Mouse (Mus musculus): ENCODE measurements around the gene Tagln.

The Tagln gene

GRCm38 (mm10) chr9:45935628-45936210, at the start of gene Tagln:
Gene Tagln (minus strand): TSS chr9:45936058.
- peak; percentile 48 for DNase-seq (ENCODE audit: low spot score)

DNA sequence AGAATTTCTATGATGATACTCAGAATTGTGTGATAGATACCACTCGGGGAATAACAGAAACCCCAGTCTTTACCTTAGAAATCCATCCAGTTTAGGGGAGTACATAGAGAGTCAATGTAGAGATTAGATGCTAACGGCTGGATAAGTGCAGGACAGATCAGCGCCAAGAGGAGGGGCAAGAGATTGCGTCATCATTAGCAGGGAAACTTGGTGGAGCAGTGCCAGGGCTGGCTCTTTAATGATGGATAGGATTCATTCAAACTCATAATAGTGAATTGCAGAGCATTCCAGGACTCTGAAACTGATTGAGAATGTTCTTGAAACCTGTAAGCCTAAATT, 49.3 kb upstream of the Tagln start:
- DNase-seq (ENCODE audit: low spot score): peak; percentile 80

- DNase-seq (ENCODE audit: low spot score): peak; percentile 96
These were observed 48.8 kb upstream of the Tagln start for GRCm38 (mm10) chr9:45984409-45985228.

GRCm38 (mm10) chr9:45983676-45984408, 48.0 kb upstream of the Tagln start:
- peak; percentile 39 for DNase-seq (ENCODE audit: low spot score)

- DNase-seq (ENCODE audit: low spot score): no peak
These were observed 45.5 kb upstream of the Tagln start for GRCm38 (mm10) chr9:45981331-45981730.

GRCm38 (mm10) chr9:45980611-45981010, 44.8 kb upstream of the Tagln start:
- no peak for DNase-seq (ENCODE audit: low spot score)

DNA sequence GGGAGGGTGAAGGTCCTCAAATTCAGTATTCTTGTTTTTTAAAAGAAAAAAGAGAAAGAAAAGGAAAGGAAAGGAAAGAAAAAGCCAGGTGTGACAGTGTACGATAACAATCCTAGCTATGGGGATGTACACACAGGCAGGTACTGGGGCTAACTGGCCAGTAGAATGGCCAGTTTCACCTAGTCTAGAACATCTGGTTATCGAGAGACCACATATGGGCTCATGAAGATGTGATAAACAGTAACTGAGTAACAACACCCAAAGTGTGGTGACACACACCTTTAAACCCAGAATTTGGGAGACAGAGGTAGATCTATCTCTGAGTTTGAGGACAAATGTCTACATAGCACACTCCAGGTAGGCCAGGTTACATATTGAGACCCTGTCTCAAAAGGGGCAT, 43.9 kb upstream of the Tagln start:
- DNase-seq (ENCODE audit: low spot score): no peak

GRCm38 (mm10) chr9:45976884-45977283, 41.0 kb upstream of the Tagln start:
- no peak for DNase-seq (ENCODE audit: low spot score)

DNA sequence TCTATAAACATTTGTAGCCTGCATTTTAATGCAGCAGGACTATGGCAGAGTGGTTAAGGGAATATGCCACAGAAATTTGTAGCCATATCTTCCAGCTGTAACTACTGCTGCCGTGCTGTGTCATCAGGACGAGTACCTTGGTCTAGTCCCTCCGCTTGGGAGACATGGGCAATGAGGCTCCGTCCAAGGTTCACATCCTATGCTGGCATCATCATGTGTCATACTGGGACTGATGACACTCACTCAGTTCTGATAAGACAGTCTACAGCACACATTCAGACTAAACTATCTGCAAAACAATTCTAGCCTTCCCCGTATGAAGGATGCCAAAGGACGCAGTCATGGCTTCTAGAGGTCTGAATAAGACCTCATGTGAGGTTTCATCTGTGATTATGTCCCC, 27.7 kb upstream of the Tagln start:
- no peak for DNase-seq (ENCODE audit: low spot score)

GRCm38 (mm10) chr9:45961855-45962254, 26.0 kb upstream of the Tagln start:
- DNase-seq (ENCODE audit: low spot score): no peak

- no peak for DNase-seq (ENCODE audit: low spot score)
These were observed 23.8 kb upstream of the Tagln start for GRCm38 (mm10) chr9:45959661-45960060.

GRCm38 (mm10) chr9:45958851-45959250, 23.0 kb upstream of the Tagln start:
- no peak for DNase-seq (ENCODE audit: low spot score)

- DNase-seq (ENCODE audit: low spot score): no peak
These were observed 22.3 kb upstream of the Tagln start for GRCm38 (mm10) chr9:45958023-45958670.

- peak; percentile 92 for DNase-seq (ENCODE audit: low spot score)
These were observed 19.5 kb upstream of the Tagln start, which contains the start of gene Sidt2 for GRCm38 (mm10) chr9:45955107-45955963. Gene Sidt2 (minus strand): TSS chr9:45955258.

- DNase-seq (ENCODE audit: low spot score): peak; percentile 51
These were observed 18.6 kb upstream of the Tagln start for GRCm38 (mm10) chr9:45954294-45955106.

GRCm38 (mm10) chr9:45953511-45954293, 17.8 kb upstream of the Tagln start:
- DNase-seq (ENCODE audit: low spot score): no peak

DNA sequence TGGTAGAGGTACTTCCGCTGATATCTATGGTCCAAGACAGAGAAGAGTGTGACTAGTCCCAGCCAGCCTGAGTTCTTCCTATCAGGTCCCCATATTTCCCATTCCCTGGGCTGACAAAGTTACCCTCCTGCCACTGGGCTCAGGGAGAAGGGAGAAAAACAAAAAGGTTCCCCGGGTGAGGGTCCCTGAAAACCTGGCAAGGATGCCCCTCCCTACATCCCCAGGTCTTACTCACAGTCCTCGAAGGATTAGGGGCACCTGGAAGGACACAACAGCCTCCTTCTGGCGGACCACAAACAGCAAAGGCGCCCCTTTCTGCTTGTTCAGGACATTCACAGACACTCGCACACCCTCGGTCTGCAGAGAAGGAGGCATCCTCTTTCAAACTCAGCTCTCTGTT, 17.0 kb upstream of the Tagln start:
- DNase-seq (ENCODE audit: low spot score): no peak

- DNase-seq (ENCODE audit: low spot score): no peak
These were observed 16.2 kb upstream of the Tagln start for GRCm38 (mm10) chr9:45952057-45952456.

GRCm38 (mm10) chr9:45946872-45947183, 11.0 kb upstream of the Tagln start:
- no peak for DNase-seq (ENCODE audit: low spot score)

Data from embryo, embryonic 10.5 days (tissue).